Mouse (Mus musculus): ENCODE data around the gene Znfx1. TPM values are rescaled to one million over a fixed set of nuclear protein-coding genes. Genes with fewer than 3 reads are reported as not detected.

The Znfx1 gene
- polyA plus RNA-seq, 1 experiment from 2014 or later: 9.2 TPM

- Histone ChIP-seq H3K27me3 (peaks cover 4% of the 10 kb centered on the region; the same call in 1 of the 2 replicates), H3K4me3 (replicated peaks) (no peak overlapping the region), H3K9ac (no peak overlapping the region), H3K9me3 (no peaks in the 10 kb centered on the region), H3K27ac (no peak overlapping the region), H3K4me1 (no peaks in the 10 kb centered on the region), H3K4me2 (no peak overlapping the region), H3K36me3 (replicated peaks) (no peaks in the 10 kb centered on the region)
- WGBS: 47% methylated on average over 8 of the region's 8 CpGs
- ATAC-seq (ENCODE audit: low FRiP score): no peak
Observed at GRCm38 (mm10) chr2:167004099-167004854, 58.5 kb downstream of the Znfx1 start.

GRCm38 (mm10) chr2:167001486-167001885, 61.3 kb downstream of the Znfx1 start:
- H3K9ac ChIP-seq: no peak overlapping the region
- H3K4me3 ChIP-seq (replicated peaks): no peak overlapping the region
- no peak overlapping the region for H3K27ac ChIP-seq
- no peaks in the 10 kb centered on the region for H3K9me3 ChIP-seq
- 79% methylated on average over 9 of the region's 9 CpGs for WGBS
- H3K27me3 ChIP-seq: no peaks in the 10 kb centered on the region
- H3K4me1 ChIP-seq: peaks cover 4% of the 10 kb centered on the region
- no peaks in the 10 kb centered on the region for H3K36me3 ChIP-seq (replicated peaks)
- ATAC-seq (ENCODE audit: low FRiP score): no peak
- no peak overlapping the region for H3K4me2 ChIP-seq

GRCm38 (mm10) chr2:166996533-166996894, 66.3 kb downstream of the Znfx1 start:
- peak; percentile 28; the same call in 1 of the 2 replicates for ATAC-seq (ENCODE audit: low FRiP score)
- no peaks in the 10 kb centered on the region for H3K9me3 ChIP-seq
- peaks cover 36% of the 10 kb centered on the region for H3K4me1 ChIP-seq
- peak overlapping the region; percentile 94 for H3K9ac ChIP-seq
- peak overlapping the region; percentile 99 for H3K4me3 ChIP-seq (replicated peaks)
- no peaks in the 10 kb centered on the region for H3K27me3 ChIP-seq
- H3K27ac ChIP-seq: peak overlapping the region; percentile 70
- peak overlapping the region; percentile 74 for H3K4me2 ChIP-seq
- H3K36me3 ChIP-seq (replicated peaks): no peaks in the 10 kb centered on the region
- 45% methylated on average over 8 of the region's 8 CpGs for WGBS

GRCm38 (mm10) chr2:166995796-166996532, 66.9 kb downstream of the Znfx1 start, which contains the start of gene Stau1:
Gene Stau1 (minus strand): TSS chr2:166996299.
- no peaks in the 10 kb centered on the region for H3K36me3 ChIP-seq (replicated peaks)
- peak within 1 kb of the TSS; percentile 74 for H3K4me2 ChIP-seq
- H3K4me3 ChIP-seq (replicated peaks): peak within 1 kb of the TSS; percentile 99
- H3K9me3 ChIP-seq: no peaks in the 10 kb centered on the region
- H3K27me3 ChIP-seq: no peaks in the 10 kb centered on the region
- H3K4me1 ChIP-seq: peaks cover 36% of the 10 kb centered on the region
- peak within 1 kb of the TSS; percentile 97 for H3K27ac ChIP-seq
- under 1% methylated on average over 64 of the region's 88 CpGs for WGBS
- ATAC-seq (ENCODE audit: low FRiP score): peak; percentile 99
- peak within 1 kb of the TSS; percentile 94 for H3K9ac ChIP-seq

GRCm38 (mm10) chr2:166995021-166995795, 67.6 kb downstream of the Znfx1 start:
- peaks cover 36% of the 10 kb centered on the region for H3K4me1 ChIP-seq
- H3K9me3 ChIP-seq: no peaks in the 10 kb centered on the region
- H3K4me2 ChIP-seq: peak overlapping the region; percentile 74
- no peak; the same call in 1 of the 2 replicates for ATAC-seq (ENCODE audit: low FRiP score)
- peak overlapping the region; percentile 94 for H3K9ac ChIP-seq
- WGBS: 5% methylated on average over 28 of the region's 28 CpGs
- peak overlapping the region; percentile 97 for H3K27ac ChIP-seq
- H3K4me3 ChIP-seq (replicated peaks): peak overlapping the region; percentile 99
- H3K36me3 ChIP-seq (replicated peaks): no peaks in the 10 kb centered on the region
- no peaks in the 10 kb centered on the region for H3K27me3 ChIP-seq

- Histone ChIP-seq H3K4me2 (no peak overlapping the region), H3K9me3 (no peaks in the 10 kb centered on the region), H3K27ac (no peak overlapping the region), H3K4me1 (peaks cover 36% of the 10 kb centered on the region), H3K27me3 (no peaks in the 10 kb centered on the region), H3K9ac (no peak overlapping the region), H3K36me3 (replicated peaks) (no peaks in the 10 kb centered on the region), H3K4me3 (replicated peaks) (no peak overlapping the region)
- ATAC-seq (ENCODE audit: low FRiP score): no peak
Observed at GRCm38 (mm10) chr2:166991945-166992344, 70.9 kb downstream of the Znfx1 start.

GRCm38 (mm10) chr2:166990861-166991260, 72.0 kb downstream of the Znfx1 start:
- WGBS: 92% methylated on average over 7 of the region's 7 CpGs
- no peak overlapping the region for H3K9ac ChIP-seq
- H3K27ac ChIP-seq: no peak overlapping the region
- no peaks in the 10 kb centered on the region for H3K9me3 ChIP-seq
- H3K4me1 ChIP-seq: peaks cover 31% of the 10 kb centered on the region
- no peak overlapping the region for H3K4me3 ChIP-seq (replicated peaks)
- H3K27me3 ChIP-seq: no peaks in the 10 kb centered on the region
- no peak for ATAC-seq (ENCODE audit: low FRiP score)
- H3K36me3 ChIP-seq (replicated peaks): no peaks in the 10 kb centered on the region
- no peak overlapping the region for H3K4me2 ChIP-seq

Other genes starting within 250 kb of the Znfx1 start
- gene Cse1l, start 157.0 kb downstream of the Znfx1 start, polyA plus RNA-seq (2016; fragmentation: Nextera tagmentation; extraction: Ambion mirVana): 173 and 188 TPM in 2 replicates
- 121 and 125 TPM in 2 replicates for gene Stau1, start 66.7 kb downstream of the Znfx1 start, polyA plus RNA-seq (2016; fragmentation: Nextera tagmentation; extraction: Ambion mirVana)
- gene Ddx27, start 47.8 kb downstream of the Znfx1 start, polyA plus RNA-seq (2016; fragmentation: Nextera tagmentation; extraction: Ambion mirVana): 55.9 and 56.6 TPM in 2 replicates
- gene Kcnb1, start 127.1 kb upstream of the Znfx1 start, polyA plus RNA-seq (2016; fragmentation: Nextera tagmentation; extraction: Ambion mirVana): 1.3 and 1.8 TPM in 2 replicates
- gene Ptgis, start 177.6 kb upstream of the Znfx1 start, polyA plus RNA-seq (2016; fragmentation: Nextera tagmentation; extraction: Ambion mirVana): 4.8 and 6.0 TPM in 2 replicates

All from forebrain, embryonic 12.5 days (tissue).